Mouse (Mus musculus) heart, embryonic 10.5 days (tissue): Measurements from ENCODE around the gene Ano2. TPM values are rescaled to one million over a fixed set of nuclear protein-coding genes. Genes with fewer than 3 reads are reported as not detected.

ENCODE experiments used
- DNase-seq: peaks from one replicate; pipeline ENCODE4 v3.0.0-alpha.2; 2017; ENCODE audit warnings: low spot score
- H3K27ac ChIP-seq: fragments of 300-500 bp; sonication (generic); 2 replicates; pipeline ENCODE4 v1.5.1; 2016; ENCODE audit warnings: mild to moderate bottlenecking
- H3K27me3 ChIP-seq: fragments of 300-500 bp; sonication (generic); 2 replicates; pipeline ENCODE4 v1.6.1; 2016; ENCODE audit warnings: mild to moderate bottlenecking; ENCODE audit not compliant: poor library complexity, insufficient read depth, severe bottlenecking
- H3K36me3 ChIP-seq: fragments of 300-500 bp; sonication (generic); 2 replicates; pipeline ENCODE4 v1.6.1; 2016; ENCODE audit warnings: mild to moderate bottlenecking, moderate library complexity
- H3K4me1 ChIP-seq: fragments of 300-500 bp; sonication (generic); 2 replicates; pipeline ENCODE4 v1.6.1; 2016; ENCODE audit warnings: mild to moderate bottlenecking
- H3K4me3 ChIP-seq: fragments of 300-500 bp; sonication (generic); 2 replicates; pipeline ENCODE4 v1.5.1; 2016; ENCODE audit warnings: mild to moderate bottlenecking, moderate library complexity
- H3K9me3 ChIP-seq: fragments of 300-500 bp; sonication (generic); 2 replicates; pipeline ENCODE4 v1.6.1; 2016; ENCODE audit warnings: mild to moderate bottlenecking, moderate library complexity
- WGBS: fragments of 180-500 bp; shearing (Covaris S2); methylation state at CpG from one replicate; pipeline ENCODE4 v1.1.7; 2016; 5-methylcytosine and 5-hydroxymethylcytosine counted together
- polyA plus RNA-seq: library from polyadenylated mRNA; unstranded; fragments of >200 nt; fragmentation: Nextera tagmentation; extraction: Ambion mirVana; gene quantifications from 2 replicates; pipeline ENCODE4 v1.2.1, GENCODE M21; 2016

Ano2 gene
- polyA plus RNA-seq, 1 experiment from 2014 or later = 0.38 TPM

- Histone ChIP-seq H3K4me3 (no peak overlapping the region), H3K27ac (no peak overlapping the region), H3K9me3 (no peaks in the 10 kb centered on the region), H3K27me3 (peaks cover 12% of the 10 kb centered on the region; the same call in 1 of the 2 replicates), H3K4me1 (no peaks in the 10 kb centered on the region), H3K36me3 (no peaks in the 10 kb centered on the region)
- peak; percentile 61 for DNase-seq
- WGBS = 86% methylated on average over 6 of the region's 6 CpGs
These were observed 184.5 kb downstream of the Ano2 start for GRCm38 (mm10) chr6:125874742-125875141.

DNA sequence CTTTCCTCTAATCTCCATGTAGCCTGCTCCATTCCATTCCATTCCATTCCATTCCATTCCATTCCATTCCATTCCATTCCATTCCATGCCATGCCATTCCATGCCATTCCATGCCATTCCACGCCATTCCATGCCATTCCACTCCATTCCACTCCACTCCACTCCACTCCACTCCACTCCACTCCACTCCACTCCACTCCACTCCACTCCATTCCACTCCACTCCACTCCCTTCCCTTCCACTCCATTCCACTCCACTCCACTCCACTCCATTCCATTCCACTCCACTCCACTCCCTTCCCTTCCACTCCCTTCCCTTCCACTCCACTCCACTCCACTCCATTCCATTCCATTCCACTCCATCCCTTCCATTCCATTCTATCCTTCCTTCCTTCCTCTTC, 186.7 kb downstream of the Ano2 start:
- 71% methylated on average over 1 of the region's 1 CpGs for WGBS
- peak; percentile 41 for DNase-seq
- Histone ChIP-seq H3K9me3 (no peaks in the 10 kb centered on the region), H3K4me3 (no peak overlapping the region), H3K36me3 (no peaks in the 10 kb centered on the region), H3K27me3 (no peaks in the 10 kb centered on the region), H3K27ac (no peak overlapping the region), H3K4me1 (no peaks in the 10 kb centered on the region)

GRCm38 (mm10) chr6:125878671-125879070, 188.5 kb downstream of the Ano2 start:
- no peaks in the 10 kb centered on the region for H3K27me3 ChIP-seq
- no peaks in the 10 kb centered on the region for H3K4me1 ChIP-seq
- no peaks in the 10 kb centered on the region for H3K9me3 ChIP-seq
- no peak overlapping the region for H3K27ac ChIP-seq
- H3K36me3 ChIP-seq = no peaks in the 10 kb centered on the region
- H3K4me3 ChIP-seq = no peak overlapping the region
- WGBS = 76% methylated on average over 2 of the region's 2 CpGs
- peak; percentile 61 for DNase-seq

- Histone ChIP-seq H3K9me3 (no peaks in the 10 kb centered on the region), H3K4me3 (no peak overlapping the region), H3K4me1 (no peaks in the 10 kb centered on the region), H3K27me3 (no peaks in the 10 kb centered on the region), H3K27ac (no peak overlapping the region), H3K36me3 (no peaks in the 10 kb centered on the region)
- 82% methylated on average over 7 of the region's 7 CpGs for WGBS
- DNase-seq = peak; percentile 64
These were observed 189.1 kb downstream of the Ano2 start for GRCm38 (mm10) chr6:125879306-125879705.

- peak; percentile 53 for DNase-seq
These were observed 198.4 kb downstream of the Ano2 start for GRCm38 (mm10) chr6:125888596-125888995.

GRCm38 (mm10) chr6:125894340-125894739, 204.1 kb downstream of the Ano2 start:
- no peaks in the 10 kb centered on the region for H3K36me3 ChIP-seq
- H3K4me1 ChIP-seq = peaks cover 4% of the 10 kb centered on the region; the same call in 1 of the 2 replicates
- H3K27me3 ChIP-seq = no peaks in the 10 kb centered on the region
- no peak overlapping the region for H3K27ac ChIP-seq
- no peak for DNase-seq
- WGBS = 59% methylated on average over 3 of the region's 3 CpGs
- no peak overlapping the region for H3K4me3 ChIP-seq
- H3K9me3 ChIP-seq = no peaks in the 10 kb centered on the region

More at GRCm38 (mm10) chr6:125888596-125888995, 198.4 kb downstream of the Ano2 start:
- Histone ChIP-seq H3K4me3 (no peak overlapping the region), H3K27ac (no peak overlapping the region), H3K9me3 (no peaks in the 10 kb centered on the region), H3K36me3 (no peaks in the 10 kb centered on the region), H3K4me1 (no peaks in the 10 kb centered on the region), H3K27me3 (no peaks in the 10 kb centered on the region)
- WGBS = 83% methylated on average over 1 of the region's 1 CpGs

DNA sequence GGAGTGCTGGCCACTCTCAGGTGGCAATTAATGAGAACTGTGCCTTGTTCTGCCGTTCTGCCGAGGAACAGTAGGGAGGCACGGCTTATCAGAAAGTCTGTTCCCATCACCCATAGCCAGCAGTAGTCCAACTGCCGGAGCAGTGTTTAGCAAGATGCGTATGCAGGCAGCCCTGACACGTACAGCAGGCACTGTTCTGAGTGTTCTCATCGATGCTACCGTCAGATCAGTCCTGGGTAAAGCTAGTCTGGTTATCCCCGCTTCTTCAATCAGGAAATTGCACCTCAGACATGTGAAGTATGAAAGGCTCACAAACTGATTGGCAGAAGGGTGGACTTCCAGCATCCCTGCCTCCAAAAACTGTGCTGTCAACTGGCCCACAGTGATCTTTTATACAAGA, 224.2 kb downstream of the Ano2 start:
- Histone ChIP-seq H3K9me3 (no peaks in the 10 kb centered on the region), H3K27me3 (no peaks in the 10 kb centered on the region), H3K36me3 (no peaks in the 10 kb centered on the region), H3K4me1 (no peaks in the 10 kb centered on the region), H3K27ac (no peak overlapping the region), H3K4me3 (no peak overlapping the region)
- 67% methylated on average over 9 of the region's 9 CpGs for WGBS
- no peak for DNase-seq

DNA sequence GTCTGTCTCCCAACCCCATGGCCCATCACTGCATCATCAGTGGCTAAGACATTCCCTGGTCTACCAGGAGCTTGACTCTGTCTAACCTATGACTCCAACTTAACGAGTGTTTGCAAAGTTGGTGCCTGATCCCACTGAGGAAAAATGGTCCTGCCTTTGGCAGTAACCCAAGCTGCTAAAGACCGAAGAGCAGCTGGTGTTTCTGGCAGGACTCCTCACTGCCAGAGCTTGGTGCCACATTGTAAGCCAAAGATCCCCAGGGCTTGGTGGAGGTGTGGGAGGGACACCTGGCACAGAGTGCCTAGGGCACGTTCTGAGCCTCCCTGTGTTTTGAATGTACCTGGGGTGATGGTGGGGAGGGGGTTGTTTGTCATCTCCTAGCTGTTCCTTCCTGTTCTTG, 232.5 kb downstream of the Ano2 start:
- Histone ChIP-seq H3K4me1 (no peaks in the 10 kb centered on the region), H3K9me3 (no peaks in the 10 kb centered on the region), H3K4me3 (no peak overlapping the region), H3K27me3 (peaks cover 3% of the 10 kb centered on the region; the same call in 1 of the 2 replicates), H3K27ac (no peak overlapping the region), H3K36me3 (no peaks in the 10 kb centered on the region)
- 71% methylated on average over 3 of the region's 3 CpGs for WGBS
- no peak for DNase-seq

DNA sequence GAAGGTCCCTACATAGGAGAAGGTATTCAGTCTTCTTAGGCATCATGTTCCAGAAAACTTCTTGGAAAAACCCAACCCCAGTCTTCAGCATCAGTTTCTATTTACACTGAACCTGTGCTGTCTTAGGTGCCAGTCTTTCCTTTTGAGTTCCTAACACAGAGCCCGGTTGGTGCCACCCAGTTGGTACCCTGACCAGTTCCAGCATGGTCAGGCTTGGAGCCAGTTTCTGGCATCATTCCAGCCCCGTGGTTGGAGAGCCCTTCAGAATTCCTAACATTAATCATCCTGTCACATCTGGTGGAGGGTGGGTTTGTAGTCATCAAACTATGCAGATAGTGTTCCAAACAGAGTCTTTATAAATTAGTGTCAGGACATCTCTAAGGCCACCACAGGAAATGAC, 234.8 kb downstream of the Ano2 start:
- H3K4me1 ChIP-seq = no peaks in the 10 kb centered on the region
- no peaks in the 10 kb centered on the region for H3K9me3 ChIP-seq
- peaks cover 3% of the 10 kb centered on the region; the same call in 1 of the 2 replicates for H3K27me3 ChIP-seq
- 70% methylated on average over 2 of the region's 2 CpGs for WGBS
- DNase-seq = no peak
- no peak overlapping the region for H3K4me3 ChIP-seq
- H3K36me3 ChIP-seq = no peaks in the 10 kb centered on the region
- H3K27ac ChIP-seq = no peak overlapping the region

DNA sequence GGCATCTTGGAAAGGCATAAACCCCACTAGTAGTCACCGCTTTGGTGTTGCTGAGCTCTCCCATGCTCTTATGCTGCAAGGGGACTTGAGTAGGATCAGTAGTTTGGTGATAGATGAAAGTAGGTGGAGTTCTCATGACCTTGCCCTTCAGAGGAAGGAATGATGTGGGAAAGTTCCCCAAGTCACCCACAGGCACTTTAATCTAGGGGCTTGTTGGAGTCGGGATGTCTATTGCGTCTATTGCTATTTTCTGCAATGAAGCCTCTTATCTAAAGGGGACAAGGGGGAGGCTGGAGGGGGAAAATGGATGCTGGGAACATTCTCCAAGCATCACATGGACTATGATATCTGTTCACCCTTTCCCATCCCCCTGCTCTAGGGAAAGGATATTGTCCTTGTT, 235.6 kb downstream of the Ano2 start:
- no peaks in the 10 kb centered on the region for H3K9me3 ChIP-seq
- no peak overlapping the region for H3K27ac ChIP-seq
- no peaks in the 10 kb centered on the region for H3K36me3 ChIP-seq
- H3K4me3 ChIP-seq = no peak overlapping the region
- peaks cover 3% of the 10 kb centered on the region; the same call in 1 of the 2 replicates for H3K27me3 ChIP-seq
- DNase-seq = no peak
- H3K4me1 ChIP-seq = no peaks in the 10 kb centered on the region
- 70% methylated on average over 3 of the region's 3 CpGs for WGBS

GRCm38 (mm10) chr6:125931926-125932325, 241.7 kb downstream of the Ano2 start:
- H3K36me3 ChIP-seq = no peaks in the 10 kb centered on the region
- no peaks in the 10 kb centered on the region for H3K4me1 ChIP-seq
- whole genome bisulfite sequencing = 76% methylated on average over 7 of the region's 7 CpGs
- H3K27ac ChIP-seq = no peak overlapping the region
- no peaks in the 10 kb centered on the region for H3K27me3 ChIP-seq
- no peaks in the 10 kb centered on the region for H3K9me3 ChIP-seq
- no peak overlapping the region for H3K4me3 ChIP-seq
- no peak for DNase-seq

- Histone ChIP-seq H3K4me1 (peaks cover 5% of the 10 kb centered on the region; the same call in 1 of the 2 replicates), H3K9me3 (no peaks in the 10 kb centered on the region), H3K36me3 (no peaks in the 10 kb centered on the region), H3K27me3 (no peaks in the 10 kb centered on the region), H3K27ac (no peak overlapping the region), H3K4me3 (no peak overlapping the region)
- no peak for DNase-seq
- WGBS = 16% methylated on average over 3 of the region's 3 CpGs
These were observed 264.7 kb downstream of the Ano2 start for GRCm38 (mm10) chr6:125954965-125955364.

DNA sequence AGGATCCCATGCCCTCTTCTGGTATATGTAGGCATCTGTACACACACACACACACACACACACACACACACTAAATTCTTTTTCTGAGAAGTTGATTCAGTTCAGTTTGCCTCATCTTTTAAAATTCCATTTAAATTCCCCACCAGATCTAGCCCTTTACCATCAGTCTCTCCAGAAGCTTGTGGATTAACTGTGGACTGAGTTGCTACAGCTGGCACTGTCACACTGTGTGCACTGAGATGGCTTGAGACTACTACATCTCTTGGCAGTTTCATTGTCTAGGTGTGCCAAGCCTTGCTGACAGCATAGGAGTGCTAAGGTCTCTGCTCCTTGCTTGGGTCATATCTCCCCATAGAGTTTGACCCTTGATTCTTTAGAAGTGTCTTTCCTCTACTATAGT, 283.3 kb downstream of the Ano2 start:
- Histone ChIP-seq H3K4me3 (no peak overlapping the region), H3K27ac (no peak overlapping the region), H3K9me3 (no peaks in the 10 kb centered on the region), H3K4me1 (peaks cover 3% of the 10 kb centered on the region; the same call in 1 of the 2 replicates), H3K27me3 (peaks cover 5% of the 10 kb centered on the region; the same call in 1 of the 2 replicates), H3K36me3 (no peaks in the 10 kb centered on the region)
- DNase-seq = no peak

DNA sequence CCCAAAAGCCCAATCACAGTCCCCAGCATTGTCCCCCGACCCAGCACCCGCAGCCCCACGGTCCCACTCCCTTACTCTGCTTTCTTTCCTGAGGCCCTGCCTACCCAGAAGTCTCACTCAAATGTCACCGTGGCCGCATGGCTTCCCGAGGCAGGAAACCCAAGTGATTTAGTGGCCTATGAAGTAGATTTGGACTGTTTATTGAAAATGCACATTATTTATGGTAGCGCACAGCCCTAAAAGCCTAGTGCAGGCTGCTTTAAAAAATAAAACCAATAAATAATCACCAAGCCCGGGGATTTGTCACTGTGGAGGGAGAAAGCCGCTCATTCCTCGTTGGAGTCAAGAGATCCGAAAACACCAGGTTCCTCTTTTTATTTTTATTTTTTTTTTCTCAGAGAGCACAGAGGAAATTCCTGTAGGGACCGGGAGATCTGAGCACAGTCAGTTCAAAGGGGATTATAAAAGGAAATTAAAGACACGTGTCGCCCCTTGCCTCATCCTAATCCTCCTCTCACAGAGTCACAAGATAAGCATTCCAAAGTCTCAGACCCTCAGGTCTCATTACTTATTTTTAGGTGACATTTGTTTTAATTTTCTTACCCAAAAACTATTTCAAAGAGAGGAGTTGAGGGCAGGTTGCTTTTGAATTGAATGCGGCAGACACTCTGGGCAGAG, 285.7 kb downstream of the Ano2 start:
- H3K9me3 ChIP-seq = no peaks in the 10 kb centered on the region
- H3K4me1 ChIP-seq = peaks cover 3% of the 10 kb centered on the region; the same call in 1 of the 2 replicates
- peak overlapping the region; percentile 32; the same call in 1 of the 2 replicates for H3K27ac ChIP-seq
- WGBS = 67% methylated on average over 15 of the region's 15 CpGs
- peaks cover 5% of the 10 kb centered on the region; the same call in 1 of the 2 replicates for H3K27me3 ChIP-seq
- no peaks in the 10 kb centered on the region for H3K36me3 ChIP-seq
- DNase-seq = no peak
- H3K4me3 ChIP-seq = no peak overlapping the region
